In genomic region chr7:112602966-112603365, GRCm38 (mm10) we compare ENCODE assay signal across 15 mouse cellular contexts.
A peak's percentile ranks its signal among the peaks of the same experiment; 100 is the strongest.
DNase-seq lines count a peak whose midpoint lies in the region; ATAC-seq and TF ChIP-seq lines count a peak whose summit lies in the region.
"Had no signal": no experiment of that assay in that cellular context is flagged by ENCODE, and none has a peak within 500 bp of the region (broad histone marks: within the 10 kb centered on the region; RNA-seq: fewer than 3 reads in every experiment).

No protein-coding gene starts in this region.

- ATAC-seq in heart, embryonic 12.5 days (ENCODE audit: insufficient number of reproducible peaks, low FRiP score), result no peak
- ATAC-seq in kidney, embryonic 16.5 days (ENCODE audit: low FRiP score, low TSS enrichment), result no peak; the same call in 1 of the 2 replicates
- ATAC-seq: activated CD4-positive, CD25-positive, alpha-beta regulatory T cell, adult 4 months; forebrain, embryonic 15.5 days had no signal

- H3K4me2 ChIP-seq in heart, embryonic 12.5 days, result no peak overlapping the region
- H3K4me2 ChIP-seq in kidney, embryonic 16.5 days (replicated peaks; ENCODE audit: low read depth, low read length), result no peak overlapping the region
- H3K4me2 ChIP-seq: forebrain, embryonic 15.5 days; limb, embryonic 13.5 days had no signal

- no peaks in the 10 kb centered on the region for H3K27me3 ChIP-seq in heart, embryonic 12.5 days (replicated peaks)
- H3K27me3 ChIP-seq in kidney, embryonic 16.5 days (ENCODE audit: insufficient read depth, low read length), result no peaks in the 10 kb centered on the region
- H3K27me3 ChIP-seq: forebrain, embryonic 15.5 days; limb, embryonic 13.5 days; Patski had no signal

- no peak for TF ChIP-seq POLR2A in embryonic fibroblast, embryonic 13.5 days (IDR thresholded peaks at IDR 0.05; ENCODE audit: low read depth, low read length)

- WGBS in heart, embryonic 12.5 days, result 87% methylated on average over 5 of the region's 5 CpGs
- WGBS in kidney, embryonic 16.5 days, result 77% methylated on average over 5 of the region's 5 CpGs

- 0 out of 2 replicates have a peak overlapping the region, but pooled peaks have one; percentile 49 for H3K27ac ChIP-seq in heart, embryonic 12.5 days (ENCODE audit: poor library complexity, severe bottlenecking)
- H3K27ac ChIP-seq in kidney, embryonic 16.5 days (ENCODE audit: low read length), result peak overlapping the region; percentile 84
- peak overlapping the region; percentile 87 for H3K27ac ChIP-seq in embryonic fibroblast, embryonic 13.5 days (ENCODE audit: insufficient read depth, low read length)
- H3K27ac ChIP-seq: limb, embryonic 13.5 days had no signal

- no peaks in the 10 kb centered on the region for H3K9me3 ChIP-seq in heart, embryonic 12.5 days (replicated peaks)
- no peaks in the 10 kb centered on the region for H3K9me3 ChIP-seq in kidney, embryonic 16.5 days (ENCODE audit: low read length)
- H3K9me3 ChIP-seq: forebrain, embryonic 15.5 days; limb, embryonic 13.5 days had no signal

- H3K4me1 ChIP-seq in heart, embryonic 12.5 days (replicated peaks), result peaks cover 17% of the 10 kb centered on the region
- H3K4me1 ChIP-seq in kidney, embryonic 16.5 days (ENCODE audit: insufficient read depth, low read length), result peaks cover 24% of the 10 kb centered on the region
- peaks cover 3% of the 10 kb centered on the region; the same call in 1 of the 2 replicates for H3K4me1 ChIP-seq in embryonic fibroblast, embryonic 13.5 days (ENCODE audit: control insufficient read depth, insufficient read depth, low read length)

- no peak for TF ChIP-seq CTCF in embryonic fibroblast, embryonic 13.5 days (IDR thresholded peaks at IDR 0.05; ENCODE audit: borderline replicate concordance, insufficient read depth, low read length)

- intact Hi-C loops in heart, postnatal 25 days (cut with DNase I), result loop anchor here (5.0 kb wide), 1 partner anchor 49 kb away; no protein-coding TSS in a partner anchor

- DNase-seq in heart, postnatal 25 days (ENCODE audit: low spot score), result no peak
- no peak for DNase-seq in kidney, adult 11 months
- peak; percentile 16 for DNase-seq in brain, adult 2 months (ENCODE audit: low read depth, low spot score)
- DNase-seq in urinary bladder, adult 18-20 months (ENCODE audit: low spot score in 2 of 2), result no peak
- DNase-seq: cerebellum, postnatal 10 days; midbrain, embryonic 14.5 days; retina, postnatal 1 day; thymus, adult 2 months had no signal

- no peaks in the 10 kb centered on the region for H3K36me3 ChIP-seq in heart, embryonic 12.5 days
- no peaks in the 10 kb centered on the region for H3K36me3 ChIP-seq in kidney, embryonic 16.5 days (ENCODE audit: insufficient read depth, low read length)
- H3K36me3 ChIP-seq: forebrain, embryonic 15.5 days; limb, embryonic 13.5 days had no signal

- no peak overlapping the region for H3K9ac ChIP-seq in heart, embryonic 12.5 days
- H3K9ac ChIP-seq in kidney, embryonic 16.5 days (replicated peaks; ENCODE audit: low read length), result no peak overlapping the region
- H3K9ac ChIP-seq: forebrain, embryonic 15.5 days; limb, embryonic 13.5 days had no signal

- H3K4me3 ChIP-seq in heart, embryonic 12.5 days, result no peak overlapping the region
- H3K4me3 ChIP-seq in kidney, embryonic 16.5 days (ENCODE audit: low read length), result no peak overlapping the region
- no peak overlapping the region for H3K4me3 ChIP-seq in embryonic fibroblast, embryonic 13.5 days (ENCODE audit: insufficient read depth, low read length)
- H3K4me3 ChIP-seq: forebrain, embryonic 15.5 days; limb, embryonic 13.5 days had no signal
